8 mouse cellular contexts compared by ENCODE assay signal in the genomic region with DNA sequence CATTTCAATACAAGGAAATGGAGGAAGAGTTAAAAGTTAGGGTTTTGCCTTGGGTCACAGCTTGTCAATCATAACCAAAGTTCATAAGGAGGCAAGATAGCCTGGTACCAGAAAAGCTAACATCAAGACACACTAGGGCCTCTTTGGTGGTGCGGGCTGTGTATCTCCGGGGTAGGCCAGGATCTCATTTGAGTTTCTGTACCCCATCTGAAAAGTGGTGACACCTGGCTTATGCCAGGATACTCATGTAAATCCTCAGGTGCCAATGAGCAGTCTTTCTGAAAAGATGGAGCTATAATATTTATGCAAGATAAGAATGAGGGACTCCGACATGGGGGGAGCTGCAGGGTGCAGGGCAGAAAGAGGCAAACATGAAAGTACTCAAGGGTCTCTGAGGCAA. TPM values are rescaled to one million over a fixed set of nuclear protein-coding genes. Genes with fewer than 3 reads are reported as not detected.
DNase-seq lines count a peak whose midpoint lies in the region; ATAC-seq and TF ChIP-seq lines count a peak whose summit lies in the region.

No protein-coding gene starts in this region.

- peaks cover 35% of the 10 kb centered on the region for H3K27me3 ChIP-seq in embryonic facial prominence, embryonic 13.5 days
- peaks cover 17% of the 10 kb centered on the region for H3K27me3 ChIP-seq in intestine, embryonic 14.5 days (replicated peaks; ENCODE audit: control insufficient read depth, insufficient read depth, low read length)
- H3K27me3 ChIP-seq in myocyte (ENCODE audit: control insufficient read depth, insufficient read depth, insufficient read length) = no peaks in the 10 kb centered on the region

- no peak for DNase-seq in left cerebral cortex, adult 2 months (ENCODE audit: extremely low spot score in 1 of 2, low spot score in 2 of 2)
- no peak for DNase-seq in left cerebral cortex, postnatal 25 days (ENCODE audit: low spot score in 2 of 2)
- no peak for DNase-seq in intestine, embryonic 14.5 days (ENCODE audit: low spot score)
- DNase-seq in urinary bladder, postnatal 25 days (ENCODE audit: low spot score) = no peak
- no peak for DNase-seq in layer of hippocampus, adult 18-20 months (ENCODE audit: low spot score in 2 of 2)
- no peak for DNase-seq in adrenal gland, adult 2 months

- H3K27ac ChIP-seq in left cerebral cortex, adult 2 months = peak overlapping the region; percentile 95
- peak overlapping the region; percentile 65 for H3K27ac ChIP-seq in embryonic facial prominence, embryonic 13.5 days
- no peak overlapping the region for H3K27ac ChIP-seq in intestine, embryonic 14.5 days (ENCODE audit: low read depth)

- H3K9me3 ChIP-seq in embryonic facial prominence, embryonic 13.5 days = no peaks in the 10 kb centered on the region
- no peaks in the 10 kb centered on the region for H3K9me3 ChIP-seq in intestine, embryonic 14.5 days (ENCODE audit: control insufficient read depth, low read length)

- peak overlapping the region; percentile 50; the same call in 1 of the 2 replicates for H3K4me3 ChIP-seq in left cerebral cortex, adult 2 months
- peak overlapping the region; percentile 58 for H3K4me3 ChIP-seq in embryonic facial prominence, embryonic 13.5 days
- H3K4me3 ChIP-seq in intestine, embryonic 14.5 days (ENCODE audit: low read depth, low read length) = no peak overlapping the region
- peak overlapping the region; percentile 19 for H3K4me3 ChIP-seq in myocyte

- TF ChIP-seq POLR2A in myocyte (IDR thresholded peaks at IDR 0.05; ENCODE audit: insufficient read length, low read depth) = no peak

- peak overlapping the region; percentile 77 for H3K4me2 ChIP-seq in embryonic facial prominence, embryonic 13.5 days
- H3K4me2 ChIP-seq in intestine, embryonic 14.5 days (ENCODE audit: low read length) = peak overlapping the region; percentile 88
- H3K4me2 ChIP-seq in myocyte (ENCODE audit: low read depth) = peak overlapping the region; percentile 92

- no peak for TF ChIP-seq CTCF in left cerebral cortex, adult 2 months (IDR thresholded peaks at IDR 0.05)

- peaks cover 34% of the 10 kb centered on the region for H3K4me1 ChIP-seq in embryonic facial prominence, embryonic 13.5 days
- H3K4me1 ChIP-seq in intestine, embryonic 14.5 days (replicated peaks; ENCODE audit: control insufficient read depth, insufficient read depth, low read length) = peaks cover 5% of the 10 kb centered on the region; the same call in 1 of the 2 replicates

- WGBS in embryonic facial prominence, embryonic 13.5 days = 72% methylated on average over 3 of the region's 3 CpGs
- WGBS in intestine, embryonic 14.5 days = 82% methylated on average over 3 of the region's 3 CpGs

- no peaks in the 10 kb centered on the region for H3K36me3 ChIP-seq in embryonic facial prominence, embryonic 13.5 days
- H3K36me3 ChIP-seq in intestine, embryonic 14.5 days (ENCODE audit: control insufficient read depth, insufficient read depth, low read length) = no peaks in the 10 kb centered on the region
- no peaks in the 10 kb centered on the region for H3K36me3 ChIP-seq in myocyte (ENCODE audit: control insufficient read depth, insufficient read depth)

- no peak for ATAC-seq in embryonic facial prominence, embryonic 13.5 days (ENCODE audit: insufficient number of reproducible peaks, insufficient read depth, low FRiP score, low TSS enrichment, low read depth)
- ATAC-seq in intestine, embryonic 14.5 days (replicated peaks; ENCODE audit: low FRiP score, low TSS enrichment, low read depth) = no peak

- peak overlapping the region; percentile 3 for H3ac ChIP-seq in myocyte (ENCODE audit: control insufficient read depth, insufficient read length)

- peak overlapping the region; percentile 73; the same call in 1 of the 2 replicates for H3K9ac ChIP-seq in embryonic facial prominence, embryonic 13.5 days
- peak overlapping the region; percentile 54; the same call in 1 of the 2 replicates for H3K9ac ChIP-seq in intestine, embryonic 14.5 days (ENCODE audit: low read length)

- intact Hi-C loops in left cerebral cortex, adult 2 months (cut with DNase I) = loop anchor here (5.0 kb wide), 2 partner anchors 96 to 176 kb away; a partner anchor contains a TSS
- intact Hi-C loops in left cerebral cortex, postnatal 25 days (cut with DNase I) = loop anchor here (5.0 kb wide), 1 partner anchor 96 kb away; a partner anchor contains a TSS

- H3K79me2 ChIP-seq in myocyte (ENCODE audit: control insufficient read depth, insufficient read depth) = no peaks in the 10 kb centered on the region

TF ChIP-seq in myocyte, 11 proteins besides CTCF, POLR2A, EP300 and RAD21:
- TF ChIP-seq MYOD1 (IDR thresholded peaks at IDR 0.05; ENCODE audit: control insufficient read depth in 1 of 3, insufficient read length in 2 of 3, low read depth in 2 of 3) (no peak), TCF3 (IDR thresholded peaks at IDR 0.05; ENCODE audit: insufficient read length, low read depth) (no peak), CEBPB (IDR thresholded peaks at IDR 0.05; ENCODE audit: insufficient read depth, poor library complexity, severe bottlenecking) (no peak)
TF ChIP-seq in myocyte: peak in this region for 0.

RNA-seq across cellular contexts. Expression of a gene that starts 36.9 kb away (rescaled TPM):
- total RNA-seq in left cerebral cortex, adult 2 months (2021) = 1 to 10 TPM; 5.1 to 6.1 TPM
- total RNA-seq in left cerebral cortex, postnatal 25 days (2021) = 1 to 10 TPM; 3.7 to 4.0 TPM
- 11.0 and 13.1 TPM in 2 replicates for polyA plus RNA-seq in embryonic facial prominence, embryonic 13.5 days (2015; fragmentation: Nextera tagmentation; extraction: Ambion mirVana)
- 11.3 and 12.5 TPM in 2 replicates for polyA plus RNA-seq in intestine, embryonic 14.5 days (2014; fragmentation: Nextera tagmentation; extraction: Ambion mirVana)
- 10.0 TPM for polyA plus RNA-seq in myocyte (2012; fragmentation: generic; extraction: Trizol)
- 1 to 10 TPM; 4.3 to 4.4 TPM for total RNA-seq in layer of hippocampus, adult 18-20 months (2021)
- 10 to 100 TPM; 13.1 to 16.5 TPM for total RNA-seq in adrenal gland, adult 2 months (2021)
- 5.2 and 6.7 TPM in 2 replicates for polyA plus RNA-seq in adrenal gland, adult 2 months (2012; rRNA removed)

RNA-seq across cellular contexts. Expression of a gene that starts 42.6 kb away (rescaled TPM):
- total RNA-seq in left cerebral cortex, adult 2 months (2021) = 10 to 100 TPM; 52.3 to 52.6 TPM
- total RNA-seq in left cerebral cortex, postnatal 25 days (2021) = 10 to 100 TPM; 27.1 to 29.5 TPM
- polyA plus RNA-seq in embryonic facial prominence, embryonic 13.5 days (2015; fragmentation: Nextera tagmentation; extraction: Ambion mirVana) = 2.5 and 2.9 TPM in 2 replicates
- polyA plus RNA-seq in intestine, embryonic 14.5 days (2014; fragmentation: Nextera tagmentation; extraction: Ambion mirVana) = 4.6 and 6.2 TPM in 2 replicates
- 4.7 TPM for polyA plus RNA-seq in myocyte (2012; fragmentation: generic; extraction: Trizol)
- 10 to 100 TPM; 62.3 to 62.7 TPM for total RNA-seq in layer of hippocampus, adult 18-20 months (2021)
- 10 to 100 TPM; 15.6 to 29.8 TPM for total RNA-seq in adrenal gland, adult 2 months (2021)
- 35.2 and 41.3 TPM in 2 replicates for polyA plus RNA-seq in adrenal gland, adult 2 months (2012; rRNA removed)
